Mouse (Mus musculus): ENCODE data around the gene Srgap1.

The Srgap1 gene

DNA sequence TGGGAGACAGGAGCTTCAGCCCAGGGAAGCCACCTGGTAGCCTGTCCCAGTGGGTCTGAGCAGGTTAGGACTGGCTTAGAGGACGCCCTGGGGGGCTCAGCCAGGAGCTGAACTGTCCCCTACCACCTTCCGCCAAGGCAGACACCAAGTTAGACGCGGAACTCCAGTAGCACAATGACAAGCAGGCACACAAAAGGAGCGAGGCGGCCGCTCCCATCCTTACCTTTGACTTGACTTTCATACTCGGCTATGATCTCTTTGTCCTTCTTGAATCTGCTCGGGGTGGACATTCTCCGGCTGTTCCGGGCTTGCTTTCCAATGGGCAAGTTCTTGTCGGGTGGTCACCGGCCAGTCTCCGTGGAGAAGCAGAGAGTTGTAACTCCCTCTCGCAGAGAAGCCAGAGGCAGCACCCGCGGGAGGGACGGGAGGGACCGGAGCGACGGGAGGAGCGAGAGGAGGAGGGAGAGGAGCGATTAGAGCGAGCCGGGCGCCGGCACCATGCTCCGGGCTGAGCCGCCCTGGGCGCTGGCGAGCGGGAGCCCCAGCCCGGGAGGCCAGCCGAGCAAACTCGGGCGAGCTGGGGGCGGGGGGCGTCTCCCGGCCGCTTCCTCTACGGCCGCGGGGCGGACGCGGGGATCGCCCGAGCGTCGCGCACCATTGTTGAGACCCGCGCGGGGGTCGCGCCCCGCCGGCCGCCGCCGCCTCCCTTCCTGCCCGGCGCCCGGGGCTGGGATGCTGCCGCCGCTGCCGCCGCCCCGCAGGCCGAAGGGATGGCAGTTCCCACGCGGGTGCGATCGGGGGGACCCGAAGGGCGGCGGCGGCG is at the start of gene Srgap1:
Gene Srgap1 (minus strand): TSS at position 412 of the 823 bp plus-strand sequence.
- peak in 1 of 2 experiments; percentile 7 for DNase-seq (ENCODE audit: low spot score in 2 of 2)

DNA sequence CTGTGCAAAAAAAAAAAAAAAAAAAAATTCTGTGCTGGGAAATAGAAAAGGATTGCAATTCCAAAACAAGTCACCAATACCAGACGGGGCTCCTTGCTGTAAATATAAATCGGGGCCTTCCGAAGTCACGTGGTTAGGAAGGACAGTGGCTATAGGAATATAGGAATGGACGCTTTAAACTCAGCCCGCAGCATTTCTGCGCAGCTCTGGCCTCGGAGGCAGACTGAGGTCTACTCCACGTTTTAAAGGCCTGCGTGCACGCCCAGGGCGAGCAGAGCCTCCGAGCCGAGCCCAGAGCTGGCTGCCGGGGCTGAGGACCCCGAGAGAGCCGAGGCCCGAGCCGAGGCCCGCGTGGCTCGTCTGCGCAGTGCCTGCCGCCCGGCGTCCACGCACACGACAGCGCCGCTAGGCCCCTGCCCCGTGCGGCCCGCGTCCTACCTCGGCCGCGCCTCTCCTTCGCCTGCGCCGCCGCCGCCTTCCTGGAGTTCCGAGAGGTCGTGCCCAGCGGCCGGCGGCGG is 49.4 kb upstream of the Srgap1 start:
- no peak for DNase-seq (ENCODE audit: low spot score in 2 of 2)

DNA sequence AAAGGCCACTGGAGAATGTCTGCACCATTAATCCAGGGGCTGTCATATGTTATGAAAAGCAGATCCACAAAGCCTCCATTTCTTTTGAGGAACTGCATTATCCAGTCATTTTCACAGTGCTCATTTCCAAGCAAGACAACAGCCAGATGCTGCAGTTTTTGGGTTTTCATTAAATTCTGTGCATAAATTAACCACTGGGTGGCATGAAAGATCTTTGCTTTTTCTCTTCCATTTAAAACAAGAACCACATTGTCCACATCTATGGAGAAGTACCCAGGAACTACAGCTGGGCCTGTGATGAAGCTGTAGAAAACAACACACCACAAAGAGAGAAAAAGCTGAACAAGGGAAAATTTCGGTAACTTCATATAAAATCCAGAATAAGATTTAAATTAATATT is 43.4 kb upstream of the Srgap1 start:
- DNase-seq (ENCODE audit: low spot score in 2 of 2) = no peak

DNA sequence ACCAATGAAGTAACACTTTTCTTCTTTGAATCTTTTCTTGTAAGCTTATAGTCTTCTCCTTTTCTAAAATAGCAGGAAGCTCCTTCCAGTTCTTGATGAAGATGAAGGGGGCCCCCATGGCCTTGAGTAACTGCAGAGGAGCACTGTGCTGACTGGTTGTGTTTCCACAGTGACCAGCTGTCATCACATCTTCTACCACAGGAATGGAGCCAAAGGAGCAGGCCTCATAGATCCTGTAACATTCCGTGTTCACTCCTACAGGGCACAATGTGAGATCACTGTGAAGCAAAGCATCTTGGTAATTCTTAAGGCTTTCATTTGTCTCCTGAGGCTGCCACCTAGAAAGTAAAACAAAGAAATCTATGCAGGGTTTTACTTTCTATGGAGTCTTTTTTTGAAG is 34.2 kb upstream of the Srgap1 start:
- DNase-seq (ENCODE audit: low spot score in 2 of 2) = no peak

DNA sequence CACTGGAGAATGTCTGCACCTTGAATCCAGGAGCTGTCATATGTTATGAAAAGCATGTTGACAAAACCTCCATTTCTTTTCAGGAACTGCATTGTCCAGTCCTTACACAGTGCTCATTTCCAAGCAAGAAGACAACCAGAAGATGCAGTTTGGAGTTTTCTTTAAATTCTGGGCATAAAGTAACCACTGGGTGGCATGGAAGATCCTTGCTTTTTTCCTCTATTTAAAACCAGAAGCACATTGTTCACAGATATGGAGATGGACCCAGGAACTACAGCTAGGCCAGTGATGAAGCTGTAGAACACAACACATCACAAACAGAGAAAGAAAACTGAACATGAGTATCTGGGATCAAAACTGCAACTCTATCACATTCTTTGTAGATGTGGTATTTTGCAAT is 22.0 kb upstream of the Srgap1 start:
- no peak for DNase-seq (ENCODE audit: low spot score in 2 of 2)

DNA sequence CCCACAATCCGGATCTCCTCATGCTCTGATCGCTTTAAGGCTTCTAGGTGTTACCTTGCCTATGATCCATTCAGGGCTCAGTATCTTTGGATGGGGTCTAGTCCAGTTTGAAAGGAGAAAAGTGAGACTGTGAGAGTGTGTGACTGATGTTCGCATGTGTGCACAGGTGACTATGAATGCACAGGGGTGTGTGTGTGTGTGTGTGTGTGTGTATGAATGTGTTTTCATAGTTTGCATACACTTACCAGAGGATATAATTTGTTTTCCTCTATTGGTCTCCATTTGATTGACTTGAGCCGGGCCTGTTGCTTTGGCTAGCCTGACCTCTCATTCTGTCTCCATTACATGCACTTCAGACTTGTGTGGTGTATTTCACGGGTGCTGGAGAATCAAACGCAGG is 8.7 kb upstream of the Srgap1 start:
- DNase-seq (ENCODE audit: low spot score in 2 of 2) = no peak

DNA sequence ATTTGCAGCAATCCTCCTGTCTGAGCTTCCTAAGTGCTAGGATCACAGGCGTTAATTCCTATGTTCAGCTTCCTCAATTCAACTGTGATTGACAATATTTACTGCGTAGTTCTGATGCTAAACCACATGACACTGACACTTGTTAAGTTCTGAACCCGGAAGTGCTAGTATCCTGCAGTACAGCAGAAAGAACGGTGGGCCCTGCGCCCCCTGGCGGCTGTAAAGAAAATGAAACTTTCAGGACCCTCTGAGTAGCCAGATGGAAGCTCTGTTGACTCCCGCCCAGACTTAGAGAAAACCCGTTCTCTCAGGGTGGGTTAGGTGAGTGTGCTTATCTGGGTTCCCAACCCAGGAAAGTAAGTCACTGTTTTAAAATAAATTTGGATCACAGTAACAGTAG is 7.4 kb upstream of the Srgap1 start:
- DNase-seq (ENCODE audit: low spot score in 2 of 2) = peak; percentile 39 to 50

DNA sequence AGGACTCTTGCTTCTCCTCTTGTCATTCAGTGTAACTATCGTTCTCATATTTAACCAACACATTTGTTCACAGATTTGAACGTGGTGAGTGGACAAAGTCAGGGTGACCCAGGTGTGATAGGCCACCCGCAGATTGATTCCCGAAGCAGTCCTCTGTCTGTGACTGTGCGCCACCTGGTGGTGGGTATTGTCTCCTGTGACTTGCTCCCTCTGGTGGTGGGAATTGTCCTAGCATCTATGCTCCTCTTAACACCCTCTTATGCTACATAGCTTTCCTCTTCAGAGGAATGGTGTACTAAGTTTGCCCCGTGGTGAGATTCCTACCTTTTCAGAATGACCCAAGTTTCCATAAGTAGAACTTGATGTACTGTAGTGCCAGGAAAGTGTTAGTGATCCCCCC is 4.7 kb upstream of the Srgap1 start:
- DNase-seq (ENCODE audit: low spot score in 2 of 2) = peak; percentile 61 to 67

DNA sequence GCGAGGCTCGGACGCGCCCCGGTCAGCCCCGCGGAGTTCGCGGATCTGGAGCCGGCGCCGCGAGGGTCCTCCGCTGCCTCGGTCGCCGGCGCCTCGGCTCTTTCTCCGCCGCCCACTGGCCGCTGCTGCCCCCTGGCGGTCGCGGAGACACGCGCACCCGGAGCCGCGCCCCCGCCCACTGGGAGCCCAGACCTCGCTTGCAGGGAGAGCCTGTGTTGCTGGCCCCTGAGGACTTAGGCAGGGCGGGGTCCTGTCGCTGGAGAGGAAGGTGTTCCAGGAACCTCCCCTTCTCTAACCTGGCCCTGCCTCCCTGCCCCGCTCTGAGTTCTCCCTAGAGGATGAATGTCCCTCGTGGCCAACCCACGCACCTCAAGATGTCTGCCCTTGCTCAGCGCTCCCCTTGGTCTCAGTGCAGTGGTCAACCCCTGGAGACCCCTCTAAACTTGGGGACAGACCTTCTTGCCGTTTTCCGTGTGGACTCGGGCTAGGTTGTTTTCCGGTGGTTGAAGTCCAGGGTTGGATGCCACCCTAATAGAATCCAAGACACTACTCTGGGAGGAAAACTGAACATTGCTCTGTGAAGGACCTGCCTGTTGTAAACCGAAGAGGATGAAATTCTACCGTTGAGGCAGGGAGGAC is 731 bp upstream of the Srgap1 start:
- DNase-seq (ENCODE audit: low spot score in 2 of 2) = peak; percentile 48 to 51

DNA sequence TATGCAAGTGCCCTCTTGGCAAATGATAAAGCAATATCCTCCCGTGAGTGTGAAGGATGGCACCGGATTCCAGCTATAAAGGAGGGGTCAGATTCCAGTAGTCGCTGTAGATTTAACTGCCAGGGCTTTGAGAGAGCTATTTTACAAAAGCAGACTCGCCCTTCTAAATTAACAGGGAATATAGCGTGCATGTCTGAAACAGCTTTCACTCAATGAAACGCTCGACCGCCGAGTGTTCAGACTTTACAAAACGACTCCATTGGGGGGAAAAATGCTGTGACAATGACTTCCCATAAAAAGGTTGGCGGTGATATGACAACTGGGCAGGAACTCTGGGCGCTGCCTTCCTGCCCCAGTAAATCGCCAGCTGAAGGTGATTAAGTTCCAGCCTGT is 608 bp downstream of the Srgap1 start:
- DNase-seq (ENCODE audit: low spot score in 2 of 2) = no peak

DNA sequence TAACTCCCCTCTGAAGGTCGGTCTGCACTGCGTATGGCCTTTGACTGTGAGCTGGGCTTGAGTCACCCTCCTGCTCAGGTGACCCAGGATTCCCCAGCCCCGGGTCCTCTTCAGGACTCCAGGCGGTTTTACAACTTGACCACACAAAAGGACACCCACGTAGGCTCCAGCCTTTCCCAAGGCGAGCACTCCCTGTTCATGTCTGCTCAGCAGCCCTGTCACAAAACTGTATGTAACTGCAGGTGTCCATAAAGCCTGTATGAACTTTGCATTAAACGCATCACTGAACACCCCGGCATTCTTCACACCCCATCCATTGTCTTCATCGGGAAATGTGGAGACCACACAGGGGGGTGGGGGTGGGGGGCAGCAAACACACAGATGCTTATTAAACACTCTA is 1.2 kb downstream of the Srgap1 start:
- no peak for DNase-seq (ENCODE audit: low spot score in 2 of 2)

DNA sequence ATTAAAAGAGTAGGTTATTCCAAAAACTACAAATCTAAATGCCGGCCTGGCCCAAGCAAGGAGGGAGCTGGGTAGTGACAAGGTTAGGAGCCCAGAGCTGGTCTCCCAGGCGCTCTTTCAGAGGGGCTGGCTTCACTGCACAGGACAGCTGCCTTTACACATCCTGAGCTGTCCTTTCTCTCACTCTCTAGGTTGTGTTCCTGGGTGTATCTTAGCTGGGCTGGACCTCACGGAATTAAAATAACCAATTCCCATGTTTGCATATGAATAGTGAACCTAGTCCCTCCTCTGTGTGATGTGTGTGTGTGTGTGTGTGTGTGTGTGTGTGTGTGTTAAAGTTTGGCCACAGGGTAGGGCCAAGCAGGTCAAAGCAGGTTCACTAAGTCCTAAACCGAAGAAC is 2.2 kb downstream of the Srgap1 start:
- DNase-seq (ENCODE audit: low spot score in 2 of 2) = no peak

DNA sequence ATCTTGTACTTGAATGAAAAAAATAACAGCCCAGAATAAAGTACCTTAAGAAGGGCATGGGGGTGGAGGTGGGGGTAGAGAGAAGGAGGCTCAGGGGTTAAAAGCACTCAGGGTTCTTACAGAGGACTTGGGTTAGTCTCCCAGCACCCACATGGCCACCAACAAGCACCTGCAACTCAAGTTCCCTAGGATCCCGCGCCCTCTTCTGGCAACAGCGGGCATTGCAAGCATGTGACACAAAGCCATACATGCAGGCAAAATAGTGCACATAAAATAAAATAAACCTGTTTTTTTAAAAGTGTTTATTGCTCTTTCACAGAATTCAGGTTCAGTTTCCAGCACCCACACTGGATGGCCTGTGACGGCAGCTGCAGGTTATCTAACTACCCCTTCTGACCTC is 6.7 kb downstream of the Srgap1 start:
- no peak for DNase-seq (ENCODE audit: low spot score in 2 of 2)

DNA sequence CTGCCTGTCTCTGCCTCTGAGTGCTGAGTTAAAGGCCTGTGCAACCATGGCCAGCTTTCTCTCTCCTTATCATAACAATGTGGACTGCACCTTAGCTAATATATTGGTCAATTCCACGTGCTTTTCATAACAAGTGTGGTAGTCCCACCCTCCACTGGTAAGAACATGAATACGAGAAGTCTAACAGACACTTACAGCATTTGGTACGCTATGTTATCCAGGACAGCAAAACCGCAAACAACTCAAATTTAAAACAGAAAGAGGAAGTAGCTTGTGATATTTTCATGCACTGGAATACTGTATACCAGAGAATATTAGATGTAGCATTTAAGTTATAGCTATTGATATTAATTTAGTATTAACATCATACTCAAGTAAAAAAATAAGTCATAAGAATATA is 7.5 kb downstream of the Srgap1 start:
- no peak for DNase-seq (ENCODE audit: low spot score in 2 of 2)

DNA sequence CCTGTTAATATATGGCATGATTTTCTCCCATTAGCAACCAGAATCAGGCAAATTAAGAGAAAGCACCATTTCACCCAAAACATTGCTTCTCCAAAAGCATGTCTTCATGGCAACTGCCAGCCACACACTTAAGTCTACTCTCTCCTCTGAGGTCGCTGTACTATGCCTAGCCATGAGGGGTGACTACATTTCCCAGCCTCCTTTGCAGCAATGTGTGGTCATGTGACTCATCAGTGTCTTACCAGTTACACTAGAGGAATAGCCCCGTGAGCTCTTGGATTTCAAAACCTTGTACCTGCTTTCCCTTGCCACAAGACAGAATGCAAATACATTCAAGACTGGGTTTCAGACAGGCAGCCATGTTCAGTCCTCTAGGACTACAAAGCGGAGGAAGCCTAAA is 8.6 kb downstream of the Srgap1 start:
- peak; percentile 10 to 19 for DNase-seq (ENCODE audit: low spot score in 2 of 2)

DNA sequence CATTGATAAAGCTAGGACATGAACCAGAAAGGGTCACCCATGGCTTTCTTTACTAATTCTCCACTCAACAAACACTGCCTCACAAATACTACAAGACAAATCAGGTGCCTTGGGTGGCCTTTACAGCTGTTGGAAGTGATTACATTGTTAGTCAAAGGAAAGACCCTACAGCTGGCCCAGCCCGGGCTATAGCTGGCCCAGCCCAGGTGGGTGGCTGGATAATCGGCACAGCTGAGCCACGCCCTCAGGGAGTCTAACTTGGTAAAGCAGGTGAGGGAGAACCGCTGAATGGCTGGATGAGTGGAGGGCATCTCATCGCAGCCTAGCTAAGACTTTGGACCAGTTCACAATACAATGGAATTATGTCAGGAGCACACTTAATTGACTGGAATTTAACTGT is 13.8 kb downstream of the Srgap1 start:
- no peak for DNase-seq (ENCODE audit: low spot score in 2 of 2)

DNA sequence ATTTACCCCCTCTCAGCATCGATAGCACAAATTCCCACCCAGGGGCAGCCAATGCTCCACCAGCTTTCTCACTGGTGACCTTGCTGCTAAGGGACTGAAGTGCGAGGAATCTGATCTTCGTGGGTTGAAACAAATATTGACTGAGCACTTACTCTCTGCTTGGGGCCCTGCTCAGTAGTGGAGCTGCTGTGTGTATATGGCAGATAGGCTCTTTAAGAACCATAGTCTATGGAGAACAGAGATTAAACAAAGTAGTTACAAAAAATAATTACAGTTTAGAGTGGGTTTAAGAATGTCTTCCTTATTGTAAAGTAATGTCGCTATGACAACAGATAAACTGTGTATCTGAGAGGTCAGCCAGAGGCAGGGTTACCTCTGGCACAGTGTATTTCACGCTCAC is 16.7 kb downstream of the Srgap1 start:
- DNase-seq (ENCODE audit: low spot score in 2 of 2) = no peak

DNA sequence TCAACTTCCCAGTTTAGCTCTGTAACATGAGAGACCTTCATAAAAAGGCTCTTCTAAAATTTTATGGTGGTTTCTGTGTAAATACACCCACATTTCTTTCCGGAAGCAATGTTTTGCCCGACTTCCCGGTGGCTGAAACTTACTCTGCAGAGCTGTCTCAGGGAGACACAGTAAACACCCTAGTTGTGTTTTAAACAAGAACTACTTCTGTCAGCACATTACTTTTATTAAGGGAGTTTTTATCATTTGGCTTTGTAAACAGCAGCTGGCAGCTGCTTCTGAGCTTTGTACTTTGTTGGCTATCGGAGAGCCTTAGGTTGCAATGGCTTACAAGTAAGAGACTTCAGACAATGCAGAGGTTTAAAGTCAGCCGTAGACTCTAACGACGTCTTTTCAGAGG is 17.4 kb downstream of the Srgap1 start:
- no peak for DNase-seq (ENCODE audit: low spot score in 2 of 2)

DNA sequence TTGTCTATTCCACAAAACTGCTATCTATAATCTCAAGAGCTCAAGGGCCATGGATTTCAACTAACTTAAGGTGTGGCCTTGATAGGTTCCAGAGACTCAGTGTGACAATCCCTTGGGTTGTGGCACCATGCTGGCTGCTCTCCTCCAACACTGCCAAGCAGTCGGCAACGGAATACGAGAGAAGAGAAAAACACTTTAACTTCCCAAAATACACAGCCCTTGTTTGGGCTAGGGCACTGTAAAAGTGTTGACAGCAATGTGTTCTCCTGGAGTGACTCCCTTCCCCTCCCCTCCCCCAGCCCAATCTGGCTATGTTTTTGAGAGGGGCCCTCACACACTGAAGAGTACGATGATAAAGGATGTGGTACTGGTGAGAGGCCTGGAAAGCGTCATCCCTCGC is 21.9 kb downstream of the Srgap1 start:
- no peak for DNase-seq (ENCODE audit: low spot score in 2 of 2)

DNA sequence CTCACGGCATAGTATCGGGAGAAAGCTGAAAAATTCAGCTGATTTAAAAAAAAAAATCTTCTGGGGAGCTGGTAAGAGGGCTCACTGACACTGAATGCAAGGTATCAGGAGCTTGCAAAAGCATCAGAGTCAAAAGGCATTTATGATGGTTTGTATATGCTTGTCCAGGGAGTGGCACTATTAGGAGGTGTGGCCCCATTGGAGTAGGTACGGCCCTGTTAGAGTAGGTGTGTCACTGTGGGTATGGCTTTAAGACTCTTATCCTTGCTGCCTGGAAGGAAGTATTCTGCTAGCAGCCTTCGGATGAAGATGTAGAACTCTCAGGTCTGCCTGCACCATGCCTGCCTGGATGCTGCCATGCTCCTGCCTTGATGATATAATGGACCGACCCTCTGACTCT is 26.2 kb downstream of the Srgap1 start:
- DNase-seq (ENCODE audit: low spot score in 2 of 2) = no peak

DNA sequence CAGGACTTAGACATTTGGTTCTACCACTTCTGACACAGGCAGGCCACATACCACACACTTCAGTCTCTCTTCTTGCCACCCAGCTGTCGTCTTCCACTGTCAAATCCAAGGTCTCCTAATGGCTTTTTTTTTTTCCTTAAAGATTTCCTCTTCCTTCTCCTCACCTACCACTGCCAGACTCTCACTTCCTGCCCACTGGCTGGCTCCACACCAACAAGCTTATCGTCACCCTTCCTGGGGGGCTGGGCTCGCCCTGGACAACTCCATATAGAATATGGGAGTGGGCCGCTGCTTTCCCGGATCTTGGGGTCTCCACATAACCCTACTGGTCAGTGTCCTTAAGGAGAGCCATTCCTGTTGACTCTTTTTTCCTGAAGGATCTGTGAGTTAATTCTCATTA is 26.9 kb downstream of the Srgap1 start:
- no peak for DNase-seq (ENCODE audit: low spot score in 2 of 2)

DNA sequence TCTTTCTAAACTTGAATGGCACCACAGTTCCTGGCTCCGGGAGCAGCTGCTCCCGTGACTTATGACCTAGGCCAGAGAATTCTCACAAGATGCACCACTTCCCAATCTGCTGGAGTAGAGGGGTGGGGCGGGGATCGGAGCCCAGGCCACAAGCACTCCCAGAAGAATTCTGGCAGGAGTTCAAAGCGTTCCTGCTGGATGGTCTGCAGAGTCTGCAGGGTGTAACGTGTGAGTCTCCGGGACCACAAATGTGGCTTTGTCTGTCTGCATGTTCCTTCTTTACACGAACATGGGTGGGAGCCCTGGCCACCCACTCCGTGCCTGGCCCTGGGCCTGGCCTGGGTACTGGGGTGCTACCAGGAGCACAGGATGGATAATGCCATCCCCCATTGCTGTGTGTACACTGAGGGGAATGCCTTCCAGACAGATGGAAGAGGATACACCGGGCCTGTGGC is 28.5 kb downstream of the Srgap1 start:
- DNase-seq (ENCODE audit: low spot score in 2 of 2) = no peak

DNA sequence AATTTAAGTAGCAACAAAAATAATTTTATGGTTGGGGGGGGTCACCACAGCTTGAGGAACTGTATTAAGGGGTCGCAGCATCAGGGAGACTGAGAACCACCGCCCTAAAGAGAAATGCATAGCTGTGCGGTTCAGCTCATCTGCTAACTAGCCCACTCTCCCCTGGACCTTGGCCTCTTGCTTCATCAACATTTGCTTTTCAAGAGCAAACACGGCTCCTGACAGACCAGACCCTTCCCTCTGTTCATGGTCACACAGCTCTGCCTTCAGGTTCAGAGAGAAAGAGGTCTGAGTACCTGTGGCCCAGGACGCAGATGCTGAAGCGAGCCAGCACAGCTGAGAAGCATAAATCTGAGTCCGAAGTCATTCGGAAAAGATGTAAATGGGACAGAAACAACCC is 29.4 kb downstream of the Srgap1 start:
- DNase-seq (ENCODE audit: low spot score in 2 of 2) = no peak

Data from spleen, postnatal 36 days (tissue).